Mouse (Mus musculus) liver, adult 10 weeks (tissue): ENCODE results near the gene Sash3. TPM values are rescaled to one million over a fixed set of nuclear protein-coding genes. Genes with fewer than 3 reads are reported as not detected.

ENCODE experiments used
- polyA plus RNA-seq: library from polyadenylated mRNA; stranded (reverse); fragments of 350-450 nt; fragmentation: Illumina TruSeq; extraction: RNeasy Lipid Tissue Mini Kit (QIAGEN cat#74804); gene quantifications from one replicate; pipeline ENCODE4 v1.2.3, GENCODE M21; 2014; ENCODE audit warnings: low read depth, low replicate concordance

Gene Sash3
- polyA plus RNA-seq, result 0.42 TPM

GRCm38 (mm10) chrX:48146262-48146661, at the start of gene Sash3:
Gene Sash3, plus strand, starts transcription at chrX:48146436.

GRCm38 (mm10) chrX:48108394-48109315, 37.6 kb upstream of the Sash3 start, which contains the start of gene Xpnpep2:
Gene Xpnpep2, plus strand, starts transcription at chrX:48108725.

GRCm38 (mm10) chrX:48208519-48209185, 62.4 kb downstream of the Sash3 start, which contains the start of gene Zdhhc9:
Gene Zdhhc9, minus strand, starts transcription at chrX:48208878.

Other genes with a start within 250 kb of the Sash3 start
- gene Ocrl, start 234.0 kb upstream of the Sash3 start, polyA plus RNA-seq, result 7.7 TPM
- 0.11 TPM for gene Apln, start 111.6 kb upstream of the Sash3 start, polyA plus RNA-seq
- gene Xpnpep2, start 37.7 kb upstream of the Sash3 start, polyA plus RNA-seq, result not detected
- 84.3 TPM for gene Zdhhc9, start 62.4 kb downstream of the Sash3 start, polyA plus RNA-seq
- gene Utp14a, start 110.4 kb downstream of the Sash3 start, polyA plus RNA-seq, result 11.6 TPM
- gene Bcorl1, start 194.9 kb downstream of the Sash3 start, polyA plus RNA-seq, result 0.58 TPM